Mouse (Mus musculus): ENCODE results near the gene Orm2.
A peak's percentile ranks its signal among the peaks of the same experiment; 100 is the strongest.

Orm2 gene

GRCm38 (mm10) chr4:63408247-63408646 lies 46.0 kb downstream of the Orm2 start:
- no peak for DNase-seq

- peak; percentile 52 for DNase-seq
Measured at GRCm38 (mm10) chr4:63408649-63409048, 46.4 kb downstream of the Orm2 start.

GRCm38 (mm10) chr4:63409317-63409907 lies 47.2 kb downstream of the Orm2 start:
- no peak for DNase-seq

- no peak for DNase-seq
Measured at GRCm38 (mm10) chr4:63409908-63410582, 47.8 kb downstream of the Orm2 start.

- DNase-seq: peak; percentile 94
Measured at GRCm38 (mm10) chr4:63410583-63410934, 48.3 kb downstream of the Orm2 start.

GRCm38 (mm10) chr4:63411222-63411621 lies 49.0 kb downstream of the Orm2 start:
- DNase-seq: no peak

DNA sequence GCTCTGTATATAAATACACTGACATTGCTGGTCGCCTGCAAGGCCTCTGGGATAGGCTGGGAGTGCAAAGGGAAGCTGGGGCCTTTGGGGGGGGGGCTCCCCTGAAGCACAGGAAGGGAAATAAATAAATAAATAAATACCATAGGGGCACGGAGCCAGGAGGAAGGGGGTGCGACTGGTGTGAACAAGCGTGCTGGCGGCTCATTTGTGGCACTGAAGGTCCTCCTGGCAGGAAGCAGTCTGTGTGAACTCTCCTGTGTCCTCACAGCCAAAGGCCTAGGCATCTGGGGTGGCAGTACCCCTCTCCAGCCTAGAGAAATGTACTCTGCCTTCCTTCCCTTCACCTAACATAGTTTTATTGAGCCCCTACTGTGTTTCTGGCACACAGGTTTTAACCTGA lies 52.7 kb downstream of the Orm2 start:
- no peak for DNase-seq

Data from kidney, adult 9 months (tissue).